Mouse (Mus musculus) CD4-positive naive resting alpha-beta T cell, adult 76 days (primary cell): ENCODE measurements around the gene Atpaf1. TPM values are rescaled to one million over a fixed set of nuclear protein-coding genes. Genes with fewer than 3 reads are reported as not detected.

Source experiments
- total RNA-seq: library from RNA; stranded (reverse); gene quantifications from one replicate; pipeline ENCODE4 v1.2.4, GENCODE M21; 2023

Gene Atpaf1
- total RNA-seq = 20.7 TPM

GRCm38 (mm10) chr4:115784769-115785510, at the start of gene Atpaf1:
Atpaf1 (plus strand) TSS chr4:115784812.

GRCm38 (mm10) chr4:115737551-115738041, 47.0 kb upstream of the Atpaf1 start, which contains the start of gene Efcab14:
Efcab14 (plus strand) TSS chr4:115737744.

GRCm38 (mm10) chr4:115780918-115781317, 3.7 kb upstream of the Atpaf1 start, which contains the start of gene Tex38:
Tex38 (minus strand) TSS chr4:115781018.

GRCm38 (mm10) chr4:115827888-115828571, 43.4 kb downstream of the Atpaf1 start, which contains the start of gene Mob3c:
Mob3c (plus strand) TSS chr4:115828092.

GRCm38 (mm10) chr4:115838696-115839641, 54.4 kb downstream of the Atpaf1 start, which contains the start of gene Mknk1:
Mknk1 (plus strand) TSS chr4:115839198.

Other genes starting within 250 kb of the Atpaf1 start
- not detected for gene Cyp4a31, start 221.2 kb upstream of the Atpaf1 start, total RNA-seq
- gene Cyp4a32, start 183.8 kb upstream of the Atpaf1 start, total RNA-seq = not detected
- gene Cyp4b1, start 137.1 kb upstream of the Atpaf1 start, total RNA-seq = not detected
- gene Efcab14, start 47.1 kb upstream of the Atpaf1 start, total RNA-seq = 34.0 TPM
- gene Tex38, start 3.8 kb upstream of the Atpaf1 start, total RNA-seq = 0.76 TPM
- gene Mob3c, start 43.3 kb downstream of the Atpaf1 start, total RNA-seq = 14.9 TPM
- gene Mknk1, start 54.4 kb downstream of the Atpaf1 start, total RNA-seq = 49.8 TPM
- not detected for gene Kncn, start 99.6 kb downstream of the Atpaf1 start, total RNA-seq
- gene 6430628N08Rik, start 105.9 kb downstream of the Atpaf1 start, total RNA-seq = not detected
- not detected for gene Dmbx1, start 155.1 kb downstream of the Atpaf1 start, total RNA-seq
- 141 TPM for gene Faah, start 233.1 kb downstream of the Atpaf1 start, total RNA-seq